Mouse (Mus musculus): ENCODE data around the gene Svep1.
A peak's percentile ranks its signal among the peaks of the same experiment; 100 is the strongest.

Gene Svep1

GRCm38 (mm10) chr4:58206115-58206945 lies at the start of gene Svep1:
Gene Svep1, minus strand, starts transcription at chr4:58206859.
- DNase-seq: peak; percentile 65 to 78

DNA sequence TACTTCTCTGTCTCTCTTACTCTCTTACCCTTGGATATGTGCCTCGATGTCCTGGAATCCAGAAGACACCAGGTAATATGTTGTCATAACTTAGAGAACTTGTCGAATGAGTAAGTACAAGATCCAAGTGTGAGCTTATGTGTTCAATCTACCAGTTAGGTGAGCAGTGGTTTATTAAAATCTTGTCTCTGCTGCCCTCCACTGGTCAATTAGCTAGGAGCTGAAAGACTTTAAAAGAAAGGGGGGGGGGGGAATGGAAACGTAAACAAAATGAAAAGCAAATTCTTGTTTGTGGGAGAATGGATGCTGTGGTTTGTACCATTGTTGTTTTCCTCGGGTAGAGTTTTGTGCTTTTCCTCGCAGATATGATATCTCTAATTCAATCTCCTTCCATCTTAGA lies 46.8 kb upstream of the Svep1 start:
- DNase-seq: peak; percentile 61 to 67

GRCm38 (mm10) chr4:58252381-58252780 lies 45.7 kb upstream of the Svep1 start:
- no peak for DNase-seq

DNA sequence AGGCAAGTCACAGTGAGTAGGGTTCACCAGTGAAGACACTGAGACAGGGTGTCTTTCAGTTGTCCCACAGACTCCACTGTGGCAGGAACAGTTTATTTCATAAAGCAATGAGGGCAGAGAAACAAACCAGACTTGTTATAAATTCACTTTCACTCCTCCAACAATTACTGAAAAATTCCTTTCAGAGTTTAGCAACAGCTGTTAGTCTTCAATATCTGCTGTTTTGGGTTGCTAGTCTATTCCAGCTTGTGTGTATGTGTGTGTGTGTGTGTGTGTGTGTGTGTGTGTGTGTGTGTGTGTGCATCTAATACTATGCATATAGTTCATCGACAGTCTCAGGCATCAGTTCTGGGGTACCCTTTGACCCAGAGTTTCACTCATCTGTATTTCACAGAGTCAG lies 38.9 kb upstream of the Svep1 start:
- no peak for DNase-seq

GRCm38 (mm10) chr4:58240416-58240815 lies 33.8 kb upstream of the Svep1 start:
- no peak for DNase-seq

DNA sequence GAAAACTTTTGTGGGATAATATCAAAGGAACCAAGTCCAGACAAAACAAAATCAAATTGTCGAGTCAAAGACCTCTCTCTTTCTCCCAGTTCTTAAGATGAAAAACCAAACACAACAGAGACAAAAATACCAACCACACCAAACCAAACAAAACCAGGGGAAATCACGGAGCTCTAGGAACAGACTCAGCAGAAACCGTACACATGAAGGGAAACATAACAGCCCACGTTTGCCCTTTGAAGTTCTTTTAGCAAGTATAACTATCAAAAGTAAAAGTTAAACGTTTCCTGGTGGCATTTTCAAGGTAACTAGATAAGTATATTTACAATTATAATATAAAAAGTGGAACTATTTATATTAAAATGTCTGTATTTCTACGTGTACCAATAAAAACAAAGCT lies 29.2 kb upstream of the Svep1 start:
- DNase-seq: no peak

- no peak for DNase-seq
These were observed 16.8 kb upstream of the Svep1 start for GRCm38 (mm10) chr4:58223499-58223898.

GRCm38 (mm10) chr4:58211374-58211773 lies 4.7 kb upstream of the Svep1 start:
- DNase-seq: no peak

GRCm38 (mm10) chr4:58210557-58211090 lies 4.0 kb upstream of the Svep1 start:
- DNase-seq: peak; percentile 68 to 74

DNA sequence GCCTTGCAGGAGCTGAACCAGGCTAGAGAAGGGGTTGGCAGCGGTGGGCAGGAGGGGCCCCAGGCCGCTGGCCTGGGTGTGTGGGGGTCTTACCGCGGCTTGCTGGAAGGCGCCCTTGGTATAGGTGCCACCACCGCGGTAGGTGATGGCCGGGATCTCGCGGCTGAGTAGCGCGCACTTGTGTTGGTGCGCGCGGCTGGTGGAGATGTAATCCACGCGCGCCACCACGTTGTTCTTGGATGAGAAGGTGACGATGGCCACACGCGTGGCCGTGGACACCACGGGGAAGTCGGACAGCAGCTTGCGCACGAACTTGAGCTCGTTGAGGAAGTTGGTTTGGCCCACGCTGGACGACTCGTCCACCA lies 927 bp downstream of the Svep1 start:
- no peak for DNase-seq

GRCm38 (mm10) chr4:58201703-58202102 lies 5.0 kb downstream of the Svep1 start:
- peak; percentile 77 to 85 for DNase-seq

DNA sequence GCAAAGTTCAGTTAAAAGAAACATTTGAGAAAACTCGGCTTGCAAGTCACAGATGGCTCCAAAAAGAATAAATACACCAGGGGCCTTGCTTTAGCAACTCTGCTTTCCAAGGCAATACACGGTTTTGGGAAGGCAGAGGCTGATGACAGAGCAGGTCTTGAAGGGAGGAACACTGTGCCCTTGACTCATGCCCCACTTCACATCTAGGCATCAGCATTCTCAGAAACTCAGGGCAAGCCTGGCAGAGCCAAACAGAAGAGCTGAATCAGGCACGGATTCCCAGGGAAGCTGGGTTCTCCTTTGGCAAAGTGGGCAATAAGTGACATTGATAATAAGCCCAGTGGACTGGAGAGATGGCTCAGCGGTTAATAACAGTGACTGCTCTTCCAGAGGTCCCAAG lies 5.8 kb downstream of the Svep1 start:
- DNase-seq: no peak

DNA sequence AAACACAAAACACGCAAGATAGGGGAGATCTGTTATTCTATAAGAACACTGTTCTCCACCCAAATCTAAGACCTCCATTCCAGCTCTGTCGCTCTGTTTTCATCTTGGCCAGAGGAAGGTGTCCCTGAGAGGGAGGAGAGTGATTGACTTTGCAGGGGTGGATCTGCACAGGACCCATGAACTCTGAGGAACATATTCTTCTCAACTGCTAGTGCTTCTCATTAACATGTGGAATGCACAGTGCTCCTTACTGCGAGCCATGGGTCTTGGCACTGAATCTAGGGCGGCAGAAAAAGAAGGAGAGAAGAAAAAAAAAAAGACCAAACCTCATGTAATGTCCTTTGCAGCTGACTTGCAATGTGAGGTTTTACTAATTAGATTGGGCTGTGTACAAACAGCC lies 9.4 kb downstream of the Svep1 start:
- no peak for DNase-seq

- peak in 1 of 2 experiments; percentile 39 for DNase-seq
These were observed 9.9 kb downstream of the Svep1 start for GRCm38 (mm10) chr4:58196795-58197194.

GRCm38 (mm10) chr4:58195936-58196335 lies 10.7 kb downstream of the Svep1 start:
- DNase-seq: no peak

GRCm38 (mm10) chr4:58189281-58189680 lies 17.4 kb downstream of the Svep1 start:
- no peak for DNase-seq

DNA sequence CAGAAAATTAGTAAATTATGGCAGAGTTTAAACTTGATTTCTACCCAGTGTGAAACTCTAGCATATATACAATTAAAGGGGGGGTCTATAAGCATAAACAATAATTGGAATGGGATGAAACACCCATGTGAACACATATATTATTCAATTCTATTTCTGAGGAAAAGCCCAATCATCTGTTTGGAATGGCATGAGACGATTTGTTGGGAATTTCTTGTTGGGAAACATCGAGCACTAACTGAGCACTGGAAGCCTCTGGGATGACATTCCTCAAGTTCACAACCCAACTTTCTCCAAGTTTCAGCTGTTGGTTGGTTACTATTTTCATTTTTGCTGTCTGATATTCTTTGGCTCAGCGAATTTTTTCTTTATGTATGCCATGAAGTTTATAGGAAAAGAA lies 21.3 kb downstream of the Svep1 start:
- DNase-seq: no peak

- no peak for DNase-seq
These were observed 21.8 kb downstream of the Svep1 start for GRCm38 (mm10) chr4:58184681-58185341.

GRCm38 (mm10) chr4:58183897-58184296 lies 22.8 kb downstream of the Svep1 start:
- DNase-seq: no peak

DNA sequence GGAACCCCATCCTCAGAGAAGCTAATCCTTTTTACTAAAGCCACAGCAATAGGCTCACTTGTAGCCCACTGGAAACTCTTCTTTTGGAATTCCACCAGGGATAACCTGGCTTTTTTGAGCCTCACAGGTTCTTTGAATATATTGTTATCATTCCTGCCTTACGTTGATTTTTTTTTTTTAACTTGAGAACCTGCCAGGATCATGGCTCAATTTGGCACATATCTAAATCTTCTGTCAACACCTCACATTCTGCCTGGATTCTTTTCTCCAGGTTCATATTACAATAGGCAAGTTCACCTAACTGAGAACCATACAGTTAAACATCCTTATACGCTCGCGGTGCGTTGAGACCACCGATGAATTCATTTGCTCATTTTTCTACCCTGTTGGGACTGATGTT lies 28.2 kb downstream of the Svep1 start:
- no peak for DNase-seq

- no peak for DNase-seq
These were observed 29.4 kb downstream of the Svep1 start for GRCm38 (mm10) chr4:58177256-58177655.

- peak; percentile 95 to 97 for DNase-seq
These were observed 32.1 kb downstream of the Svep1 start for GRCm38 (mm10) chr4:58174435-58174987.

GRCm38 (mm10) chr4:58173401-58173800 lies 33.3 kb downstream of the Svep1 start:
- DNase-seq: no peak

- no peak for DNase-seq
These were observed 36.2 kb downstream of the Svep1 start for GRCm38 (mm10) chr4:58170430-58170829.

Data from cerebellum, adult 18-20 months (tissue).